ENCODE assay signal across 8 mouse cellular contexts in the genomic region with DNA sequence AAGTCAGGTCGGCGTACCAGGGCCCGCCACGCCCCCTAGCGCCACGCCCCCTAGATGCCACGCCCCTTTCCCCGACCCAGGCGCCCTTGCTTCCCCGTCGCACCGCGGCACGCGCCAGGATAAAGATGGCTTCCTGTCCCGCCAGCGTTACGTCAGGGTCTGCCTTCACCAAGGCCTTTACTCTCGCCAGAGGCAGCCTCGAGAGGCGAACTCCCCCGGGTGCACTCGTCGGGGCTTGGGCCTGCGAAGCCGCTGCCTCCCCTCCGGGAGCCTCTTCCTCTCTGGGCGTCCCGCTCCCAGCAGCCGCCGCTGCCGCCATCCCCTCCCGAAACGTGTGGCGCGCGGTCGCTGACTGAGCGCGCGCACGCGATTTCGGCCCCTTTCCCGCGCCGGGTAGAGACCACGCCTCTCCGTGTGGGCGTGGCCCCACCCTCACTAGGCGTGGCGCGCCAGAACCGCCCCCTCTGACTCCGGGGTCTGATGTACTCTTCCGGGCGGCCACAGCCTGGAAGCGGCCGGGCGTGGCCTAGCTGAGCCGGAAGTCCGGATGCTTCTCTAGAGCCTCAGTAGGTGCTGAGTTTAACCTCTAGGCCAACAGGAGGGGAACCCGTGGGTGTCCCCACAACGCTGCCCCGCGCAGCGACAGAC. TPM values are rescaled to one million over a fixed set of nuclear protein-coding genes. Genes with fewer than 3 reads are reported as not detected.
A peak's percentile ranks its signal among the peaks of the same experiment; 100 is the strongest.
DNase-seq lines count a peak whose midpoint lies in the region; ATAC-seq lines count a peak whose summit lies in the region.

No protein-coding gene starts in this region.

- H3K9me3 ChIP-seq in hindbrain, embryonic 13.5 days = no peaks in the 10 kb centered on the region

- peak overlapping the region; percentile 65 for H3K4me2 ChIP-seq in hindbrain, embryonic 13.5 days

- H3K9ac ChIP-seq in hindbrain, embryonic 13.5 days = peak overlapping the region; percentile 80

- ATAC-seq in hindbrain, embryonic 13.5 days (ENCODE audit: low FRiP score) = peak; percentile 98

- peak; percentile 98 for DNase-seq in Muller cell, postnatal 12 days (ENCODE audit: inconsistent ontology term)
- peak; percentile 92 for DNase-seq in cerebellum, adult 9-11 months
- DNase-seq in frontal cortex, postnatal 10 days (ENCODE audit: low spot score in 2 of 2) = peak; percentile 86 to 91
- DNase-seq in layer of hippocampus, postnatal 25 days (ENCODE audit: extremely low spot score in 1 of 2, low spot score in 1 of 2) = peak; percentile 81 to 83
- DNase-seq in lung, postnatal 25 days (ENCODE audit: low spot score) = peak; percentile 95
- peak; percentile 97 for DNase-seq in retina, embryonic 14.5 days (ENCODE audit: low spot score)
- DNase-seq in thymus, postnatal 4 days = peak; percentile 100

- H3K27me3 ChIP-seq in hindbrain, embryonic 13.5 days = no peaks in the 10 kb centered on the region

- peak overlapping the region; percentile 66 for H3K4me3 ChIP-seq in hindbrain, embryonic 13.5 days

- peak overlapping the region; percentile 91 for H3K27ac ChIP-seq in hindbrain, embryonic 13.5 days

- under 1% methylated on average over 65 of the region's 67 CpGs for WGBS in hindbrain, embryonic 13.5 days

- peaks cover 13% of the 10 kb centered on the region for H3K4me1 ChIP-seq in hindbrain, embryonic 13.5 days (replicated peaks)

- H3K36me3 ChIP-seq in hindbrain, embryonic 13.5 days = peaks cover 5% of the 10 kb centered on the region; the same call in 1 of the 2 replicates

RNA-seq across cellular contexts. Expression of gene Pole4, which starts 52.5 kb away (rescaled TPM):
- 103 and 104 TPM in 2 replicates for polyA plus RNA-seq in hindbrain, embryonic 13.5 days (2015; fragmentation: Nextera tagmentation; extraction: Ambion mirVana)
- total RNA-seq in layer of hippocampus, postnatal 25 days (2021) = 10 to 100 TPM; 40.2 to 40.3 TPM

Comparison
In these comparisons a context has a peak if more than half of its experiments do, and no peak if none do; other contexts are left out.
1. Peak in every context shown above with its lines: DNase-seq, ATAC-seq, H3K4me3 ChIP-seq and H3K27ac ChIP-seq.